Mouse (Mus musculus): ENCODE measurements around the gene Mrpl16. TPM values are rescaled to one million over a fixed set of nuclear protein-coding genes. Genes with fewer than 3 reads are reported as not detected.

Gene Mrpl16
- polyA plus RNA-seq, 1 experiment: 41.0 TPM

- no peaks in the 10 kb centered on the region for H3K4me1 ChIP-seq (ENCODE audit: control insufficient read depth, insufficient read depth, low read length)
- DNase-seq: no peak
- 53% methylated on average over 4 of the region's 4 CpGs for WGBS
- no peaks in the 10 kb centered on the region for H3K27me3 ChIP-seq (ENCODE audit: control insufficient read depth, insufficient read depth, low read length)
- TF ChIP-seq POLR2A (IDR thresholded peaks at IDR 0.05; ENCODE audit: borderline replicate concordance, insufficient read depth, low read length) (no peak), CTCF (IDR thresholded peaks at IDR 0.05; ENCODE audit: borderline replicate concordance, insufficient read depth, low read depth, low read length) (no peak)
- H3K27ac ChIP-seq (ENCODE audit: insufficient read depth, low read length): no peak overlapping the region
- no peak overlapping the region for H3K4me3 ChIP-seq (replicated peaks; ENCODE audit: insufficient read depth, low read depth, low read length)
Observed at GRCm38 (mm10) chr19:11823346-11824065, 53.3 kb downstream of the Mrpl16 start.

Other genes starting within 250 kb of the Mrpl16 start
- 0.10 and 0.28 TPM in 2 replicates for gene Ms4a4d, start 233.6 kb upstream of the Mrpl16 start, polyA plus RNA-seq (2012; rRNA removed)
- gene Ms4a6d, start 165.5 kb upstream of the Mrpl16 start, polyA plus RNA-seq (2012; rRNA removed): 0.48 and 0.54 TPM in 2 replicates
- gene Ms4a2, start 146.7 kb upstream of the Mrpl16 start, polyA plus RNA-seq (2012; rRNA removed): not detected in 2 replicates
- gene Ms4a3, start 129.5 kb upstream of the Mrpl16 start, polyA plus RNA-seq (2012; rRNA removed): not detected in 2 replicates
- gene Oosp2, start 109.8 kb upstream of the Mrpl16 start, polyA plus RNA-seq (2012; rRNA removed): not detected in 2 replicates
- not detected in 2 replicates for gene Oosp1, start 79.2 kb upstream of the Mrpl16 start, polyA plus RNA-seq (2012; rRNA removed)
- not detected in 2 replicates for gene Oosp3, start 73.3 kb upstream of the Mrpl16 start, polyA plus RNA-seq (2012; rRNA removed)
- gene Gif, start 22.8 kb upstream of the Mrpl16 start, polyA plus RNA-seq (2012; rRNA removed): not detected in 2 replicates
- 58.1 and 63.1 TPM in 2 replicates for gene Stx3, start 49.0 kb downstream of the Mrpl16 start, polyA plus RNA-seq (2012; rRNA removed)
- gene Olfr1417, start 68.8 kb downstream of the Mrpl16 start, polyA plus RNA-seq (2012; rRNA removed): 0.11 TPM in 1 of 2 replicates, not detected in the other
- gene Olfr1418, start 90.7 kb downstream of the Mrpl16 start, polyA plus RNA-seq (2012; rRNA removed): not detected in 2 replicates
- 0.11 TPM in 1 of 2 replicates, not detected in the other for gene Olfr1419, start 104.7 kb downstream of the Mrpl16 start, polyA plus RNA-seq (2012; rRNA removed)
- 0.05 TPM in 1 of 2 replicates, not detected in the other for gene Olfr1420, start 116.2 kb downstream of the Mrpl16 start, polyA plus RNA-seq (2012; rRNA removed)
- 21.7 and 22.3 TPM in 2 replicates for gene Patl1, start 142.0 kb downstream of the Mrpl16 start, polyA plus RNA-seq (2012; rRNA removed)
- 38.9 and 39.9 TPM in 2 replicates for gene Osbp, start 195.6 kb downstream of the Mrpl16 start, polyA plus RNA-seq (2012; rRNA removed)

Data from cerebellum, adult 2 months (tissue).